Mouse (Mus musculus) cortical plate, adult 2 months (tissue): Measurements from ENCODE around the gene Immp2l.

Experiments used
- CTCF ChIP-seq: fragments of 200-500 bp; IDR thresholded peaks from 2 replicates; pipeline ENCODE4 v1.5.1; 2011; ENCODE audit warnings: mild to moderate bottlenecking, control low read depth, low read length; ENCODE audit not compliant: insufficient read depth; ENCODE audit errors: extremely low read depth
- POLR2A ChIP-seq: fragments of 200-500 bp; IDR thresholded peaks from 2 replicates; pipeline ENCODE4 v1.6.1; 2011; ENCODE audit warnings: mild to moderate bottlenecking, low read length, control low read depth; ENCODE audit not compliant: insufficient read depth; ENCODE audit errors: extremely low read depth

DNA sequence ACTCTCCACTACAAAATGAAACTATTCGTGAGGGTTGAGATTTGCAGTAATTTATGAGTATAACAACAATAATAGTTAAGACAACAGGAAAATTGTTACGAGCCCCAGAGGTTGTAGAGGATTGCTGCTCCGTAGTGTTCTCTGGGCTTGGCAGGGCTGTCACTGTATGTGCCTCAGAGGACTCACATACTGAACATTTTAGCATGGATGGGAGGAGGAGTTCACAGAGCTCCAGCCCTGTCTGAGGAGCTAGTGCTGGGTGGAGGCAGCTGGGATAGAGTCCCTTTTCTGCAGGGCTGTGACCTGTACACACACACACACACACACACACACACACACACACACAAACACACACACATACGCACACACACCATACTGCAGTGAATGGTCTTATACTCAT is 504.5 kb downstream of the Immp2l start:
- TF ChIP-seq CTCF (no peak), POLR2A (no peak)
